Mouse (Mus musculus): ENCODE results near the gene Zfp592.

GRCm38 (mm10) chr7:81061936-81062335 lies 68.5 kb downstream of the Zfp592 start:
- TF ChIP-seq CHD2 (IDR thresholded peaks at IDR 0.05; ENCODE audit: low read depth, low read length) (no peak), MAFK (IDR thresholded peaks at IDR 0.05; ENCODE audit: insufficient read depth, low read depth, low read length) (no peak), ZC3H11A (IDR thresholded peaks at IDR 0.05; ENCODE audit: borderline replicate concordance, low read depth, low read length) (no peak)

All from ES-E14 (cell line).